20 mouse cellular contexts compared by ENCODE assay signal in the genomic region with DNA sequence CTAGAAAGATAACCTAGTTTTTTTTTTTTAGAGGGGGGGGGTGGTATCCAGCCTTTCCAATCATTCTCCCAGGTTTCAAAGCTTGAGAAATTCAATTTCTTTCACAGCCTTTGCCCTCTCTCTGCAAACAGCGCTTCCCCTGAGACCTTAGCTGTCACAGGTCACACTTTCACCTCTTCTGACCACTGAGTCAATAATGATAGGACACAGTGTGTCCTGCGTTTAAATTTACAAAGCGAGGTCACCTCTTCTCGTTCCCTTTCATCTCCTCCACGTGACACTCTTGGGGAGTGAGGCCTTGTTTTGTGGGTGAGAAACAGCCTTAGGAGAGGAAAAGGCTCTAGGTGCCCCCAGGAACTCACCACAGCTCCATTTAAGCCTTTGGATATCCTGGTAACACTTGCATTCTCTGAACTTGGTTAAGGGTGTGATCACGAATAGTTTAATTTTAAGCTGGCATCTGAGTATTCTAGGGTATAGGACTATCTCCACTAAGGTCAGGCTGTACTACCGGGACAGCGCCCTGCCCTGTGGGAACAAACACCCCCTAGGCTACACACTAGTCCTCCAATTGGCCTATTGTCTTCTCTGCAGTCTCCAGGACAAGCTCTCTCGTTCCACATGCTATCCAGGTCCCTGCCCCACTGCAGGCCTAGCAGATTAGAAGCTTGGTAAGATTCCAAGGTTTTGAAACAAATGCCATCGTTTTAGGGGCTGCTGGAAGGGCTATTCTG. TPM values are rescaled to one million over a fixed set of nuclear protein-coding genes. Genes with fewer than 3 reads are reported as not detected.
A peak's percentile ranks its signal among the peaks of the same experiment; 100 is the strongest.
DNase-seq lines count a peak whose midpoint lies in the region; ATAC-seq and TF ChIP-seq lines count a peak whose summit lies in the region.
"Had no signal": no experiment of that assay in that cellular context is flagged by ENCODE, and none has a peak within 500 bp of the region (broad histone marks: within the 10 kb centered on the region; RNA-seq: fewer than 3 reads in every experiment).

No protein-coding gene starts in this region.

- no peak for TF ChIP-seq POLR2A in liver, adult 2 months (IDR thresholded peaks at IDR 0.05; ENCODE audit: extremely low read depth, insufficient read depth, low read length)
- no peak for TF ChIP-seq POLR2A in olfactory bulb, adult 2 months (IDR thresholded peaks at IDR 0.05; ENCODE audit: insufficient read depth, low read depth, low read length)

- no peak for DNase-seq in heart, adult 11 months
- DNase-seq in liver, adult 2 months (ENCODE audit: extremely low read depth, low read depth, low spot score), result peak; percentile 99
- DNase-seq in liver (no peak), Patski (ENCODE audit: low read depth, low spot score) (no peak)
- DNase-seq in urinary bladder, postnatal 10 days (ENCODE audit: low spot score), result no peak
- DNase-seq: B cell, adult 2 months; cerebellum, postnatal 14 days; left cerebral cortex, postnatal 4 days; lung, adult 2 months; lung, postnatal 36 days; thymus, postnatal 36 days had no signal

- H3K9ac ChIP-seq in heart, embryonic 13.5 days, result peak overlapping the region; percentile 58; the same call in 1 of the 2 replicates
- peak overlapping the region; percentile 77 for H3K9ac ChIP-seq in liver, adult 2 months (ENCODE audit: low read depth, low read length)
- H3K9ac ChIP-seq: intestine, embryonic 15.5 days had no signal

- H3K4me3 ChIP-seq in heart, embryonic 13.5 days, result peak overlapping the region; percentile 35
- H3K4me3 ChIP-seq in liver, adult 2 months (ENCODE audit: insufficient read depth, low read depth, low read length), result peak overlapping the region; percentile 59
- peak overlapping the region; percentile 22 for H3K4me3 ChIP-seq in olfactory bulb, adult 2 months (ENCODE audit: insufficient read depth, low read depth, low read length)
- H3K4me3 ChIP-seq: erythroblast, embryonic 14.5 days; intestine, embryonic 15.5 days; midbrain, embryonic 10.5 days; myocyte had no signal

- peaks cover 18% of the 10 kb centered on the region for H3K27me3 ChIP-seq in heart, embryonic 13.5 days (replicated peaks)
- H3K27me3 ChIP-seq in liver, adult 2 months (ENCODE audit: control insufficient read depth, insufficient read depth, low read length), result no peaks in the 10 kb centered on the region
- H3K27me3 ChIP-seq in Patski, result no peaks in the 10 kb centered on the region

- POLR2A ChIA-PET in Patski (lab: Charles Lee), result interaction anchor here (0.8 kb wide), 1 partner anchor 25 kb away, joined by 3 read pairs; no protein-coding TSS in a partner anchor

- in situ Hi-C loops in Patski (cut with MboI; ENCODE audit: low pct_unique_long_range_greater_than_20kb), result loop anchor here (25.0 kb wide), 1 partner anchor 842 kb away; a partner anchor contains a TSS

- peak overlapping the region; percentile 58 for H3K4me2 ChIP-seq in heart, embryonic 13.5 days

- no peaks in the 10 kb centered on the region for H3K79me2 ChIP-seq in liver, adult 2 months (ENCODE audit: control insufficient read depth, insufficient read depth, low read length)

- H3K9me3 ChIP-seq in heart, embryonic 13.5 days, result no peaks in the 10 kb centered on the region
- H3K9me3 ChIP-seq: intestine, embryonic 15.5 days; midbrain, embryonic 10.5 days had no signal

- CTCF ChIA-PET in Patski (lab: Charles Lee), result no interaction called here

- no peak for TF ChIP-seq CTCF in liver, adult 2 months (IDR thresholded peaks at IDR 0.05; ENCODE audit: low read depth, low read length)
- TF ChIP-seq CTCF in Patski (IDR thresholded peaks at IDR 0.05), result no peak
- TF ChIP-seq CTCF in olfactory bulb, adult 2 months (IDR thresholded peaks at IDR 0.05; ENCODE audit: insufficient read depth, low read depth, low read length), result no peak

- 0 out of 2 replicates have a peak overlapping the region, but pooled peaks have one; percentile 48 for H3K27ac ChIP-seq in heart, embryonic 13.5 days (replicated peaks)
- H3K27ac ChIP-seq in liver, adult 2 months (replicated peaks; ENCODE audit: insufficient read depth, low read depth, low read length), result peak overlapping the region; percentile 93
- H3K27ac ChIP-seq in olfactory bulb, adult 2 months (ENCODE audit: insufficient read depth, low read depth, low read length), result peak overlapping the region; percentile 72
- H3K27ac ChIP-seq: intestine, embryonic 15.5 days; midbrain, embryonic 10.5 days had no signal

- 33% methylated on average over 10 of the region's 10 CpGs for WGBS in heart, embryonic 13.5 days
- WGBS in liver, adult 2 months, result 14% methylated on average over 10 of the region's 10 CpGs
- WGBS in olfactory bulb, adult 2 months, result 58% methylated on average over 10 of the region's 10 CpGs

- peaks cover 49% of the 10 kb centered on the region for H3K4me1 ChIP-seq in heart, embryonic 13.5 days
- H3K4me1 ChIP-seq in liver, adult 2 months (ENCODE audit: control insufficient read depth, insufficient read depth, low read length), result peaks cover 14% of the 10 kb centered on the region
- peaks cover 58% of the 10 kb centered on the region for H3K4me1 ChIP-seq in olfactory bulb, adult 2 months (ENCODE audit: control insufficient read depth, insufficient read depth, low read length)
- H3K4me1 ChIP-seq: intestine, embryonic 15.5 days had no signal

- ATAC-seq in heart, embryonic 13.5 days (ENCODE audit: extremely low read depth, insufficient number of reproducible peaks, low FRiP score, low TSS enrichment), result no peak
- peak; percentile 3 for ATAC-seq in Patski
- ATAC-seq: forebrain, embryonic 16.5 days; intestine, embryonic 15.5 days had no signal

- no peaks in the 10 kb centered on the region for H3K36me3 ChIP-seq in heart, embryonic 13.5 days
- no peaks in the 10 kb centered on the region for H3K36me3 ChIP-seq in liver, adult 2 months (ENCODE audit: control insufficient read depth, insufficient read depth, low read length)
- H3K36me3 ChIP-seq: intestine, embryonic 15.5 days had no signal

RNA-seq across cellular contexts. Expression of a gene that starts 23.1 kb away (rescaled TPM):
- polyA plus RNA-seq in heart, embryonic 13.5 days (2015; fragmentation: Nextera tagmentation; extraction: Ambion mirVana), result 30.6 and 32.6 TPM in 2 replicates
- total RNA-seq in liver, adult 2 months (2014; rRNA removed), result 149 and 164 TPM in 2 replicates
- polyA plus RNA-seq in liver, adult 2 months (2012; rRNA removed), result 216 and 232 TPM in 2 replicates
- polyA plus RNA-seq in Patski (2021), result 41.0 TPM
- polyA plus RNA-seq in olfactory bulb, adult 2 months (2012; ENCODE audit: insufficient read depth, insufficient read length, low replicate concordance, missing spikeins), result not detected in 2 replicates
- total RNA-seq: granulocyte monocyte progenitor cell, adult 5-6 weeks; neutrophil, adult 5-6 weeks had no signal
- polyA plus RNA-seq: erythroblast, embryonic 14.5 days had no signal

Comparison
In these comparisons a context has a peak if more than half of its experiments do, and no peak if none do; other contexts are left out.
1. RNA of a gene that starts 23.1 kb away (polyA plus RNA-seq): 216 to 232 TPM in liver, adult 2 months, 41.0 TPM in Patski (single experiment) and 30.6 to 32.6 TPM in heart, embryonic 13.5 days; not detected in olfactory bulb, adult 2 months; every median in the first group is over 10 times any median in the second.
2. Peak in every context shown above with its lines, with median percentiles within 50 percentile points of each other: H3K27ac ChIP-seq and H3K4me3 ChIP-seq.